Mouse (Mus musculus) activated CD4-positive, CD25-positive, alpha-beta regulatory T cell, adult 4 months (primary cell): ENCODE measurements at regions not wholly inside any gene's neighbourhood (a gene's known extent, or its start where the extent isn't known, plus 50 kb on each side); places are given as distances from the start of the nearest gene placed in this dataset.

Source experiments
- ATAC-seq: one replicate; pipeline ENCODE4 v1.8.0; 2017

DNA sequence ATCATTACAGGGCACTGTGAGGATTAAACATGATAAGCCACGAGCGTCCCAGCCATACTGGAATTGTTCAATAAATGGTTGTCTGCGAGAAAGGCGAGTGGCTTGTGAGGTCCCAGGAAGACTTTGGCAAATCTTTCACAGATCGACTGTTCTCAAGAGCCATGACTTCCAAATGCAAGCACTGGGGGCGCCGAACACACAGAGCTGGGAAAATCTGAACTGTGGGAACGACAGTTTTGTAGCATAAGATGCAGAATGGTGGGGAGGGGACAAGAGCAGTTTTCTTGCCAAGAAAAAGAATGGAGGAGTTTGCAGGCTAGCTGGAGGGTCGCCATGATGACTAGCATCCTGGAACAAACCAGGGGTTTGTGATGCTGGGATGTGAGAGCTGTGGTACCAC, 300.8 kb downstream of the Bcor start:
- no peak for ATAC-seq

DNA sequence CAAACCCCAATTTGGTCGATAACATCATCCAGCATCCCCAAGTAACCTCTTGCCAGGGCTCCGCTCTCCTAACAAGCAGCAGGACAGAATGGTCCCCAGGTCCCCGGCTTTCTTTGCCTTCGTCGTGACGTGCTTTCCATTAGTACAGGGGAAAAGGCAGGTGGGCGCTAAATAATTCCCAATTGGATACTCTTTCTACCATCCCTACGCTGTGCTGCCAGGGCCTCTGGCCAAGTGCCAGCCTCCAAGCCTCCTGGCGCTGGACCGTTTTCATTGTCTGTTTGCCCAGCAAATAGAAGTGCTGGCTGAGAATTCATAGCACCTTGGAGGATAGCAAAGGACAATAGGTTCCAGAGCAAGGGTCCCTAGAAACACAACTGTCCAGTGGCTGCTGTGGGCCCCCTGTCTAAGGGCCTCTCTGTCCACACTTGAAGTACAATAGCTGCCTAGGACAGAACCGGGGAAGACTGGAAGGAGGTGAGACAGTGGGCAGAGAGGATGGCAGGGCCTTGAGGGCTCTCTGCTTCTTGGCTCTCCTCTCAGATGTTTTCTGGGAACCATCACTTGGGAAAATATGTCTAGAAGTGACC, 298.9 kb downstream of the Bcor start:
- no peak for ATAC-seq

DNA sequence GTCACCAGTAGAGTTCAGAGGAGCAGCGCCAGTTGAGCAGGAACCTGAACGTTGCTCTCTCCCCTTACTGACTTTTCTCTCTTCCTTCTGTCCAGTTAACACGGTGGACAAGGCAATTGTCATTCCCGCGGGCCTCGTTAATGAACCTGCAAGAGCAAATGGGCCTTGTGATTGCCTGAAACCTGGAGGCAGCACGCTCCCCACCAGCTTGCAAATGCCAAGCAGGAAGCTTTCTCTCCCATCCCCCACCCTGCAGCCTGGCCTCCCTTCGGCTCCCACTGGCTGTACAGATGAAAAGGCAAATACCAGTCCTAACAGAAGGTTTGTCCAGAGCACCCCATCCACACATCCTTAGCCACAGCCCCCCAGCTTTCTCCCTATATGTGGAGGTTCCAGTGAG, 298.3 kb downstream of the Bcor start:
- no peak for ATAC-seq

DNA sequence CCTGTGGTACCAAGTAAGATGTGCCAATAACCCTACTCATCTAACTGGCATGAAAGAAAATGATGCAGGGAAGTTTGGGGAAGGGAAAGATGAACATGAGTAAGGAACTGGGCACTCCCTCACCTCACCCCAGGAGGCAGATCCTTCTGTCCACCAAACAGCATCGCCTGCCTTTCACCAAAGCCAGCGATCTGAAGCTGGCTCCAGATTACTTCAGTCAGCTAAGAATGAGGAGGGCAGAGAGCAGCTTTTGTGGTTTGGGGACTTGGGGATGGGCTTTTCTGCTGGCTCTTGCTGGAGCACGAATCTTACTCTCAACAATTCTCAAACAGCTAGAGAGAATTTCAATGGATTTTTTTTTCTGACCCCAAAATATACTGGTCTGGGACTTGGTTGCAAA, 297.0 kb downstream of the Bcor start:
- no peak for ATAC-seq

DNA sequence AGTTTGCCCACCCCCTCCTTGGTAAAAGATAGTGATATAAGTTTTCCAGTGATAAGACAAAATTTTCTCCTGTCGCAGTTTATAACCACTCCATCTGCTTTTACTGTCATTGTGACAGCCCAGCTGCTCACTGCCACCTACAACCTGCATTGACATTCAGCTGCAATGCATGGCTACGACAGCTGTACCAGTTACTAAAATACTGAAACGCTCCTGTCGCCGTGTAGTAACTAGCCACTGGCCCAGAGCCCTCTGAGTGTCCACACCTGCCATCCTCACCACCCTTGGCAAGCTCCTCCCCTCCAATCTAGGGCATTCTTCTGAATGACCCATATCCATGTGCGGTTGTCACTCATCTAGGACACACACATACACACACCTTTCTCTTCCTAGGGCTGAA, 286.2 kb downstream of the Bcor start:
- no peak for ATAC-seq

DNA sequence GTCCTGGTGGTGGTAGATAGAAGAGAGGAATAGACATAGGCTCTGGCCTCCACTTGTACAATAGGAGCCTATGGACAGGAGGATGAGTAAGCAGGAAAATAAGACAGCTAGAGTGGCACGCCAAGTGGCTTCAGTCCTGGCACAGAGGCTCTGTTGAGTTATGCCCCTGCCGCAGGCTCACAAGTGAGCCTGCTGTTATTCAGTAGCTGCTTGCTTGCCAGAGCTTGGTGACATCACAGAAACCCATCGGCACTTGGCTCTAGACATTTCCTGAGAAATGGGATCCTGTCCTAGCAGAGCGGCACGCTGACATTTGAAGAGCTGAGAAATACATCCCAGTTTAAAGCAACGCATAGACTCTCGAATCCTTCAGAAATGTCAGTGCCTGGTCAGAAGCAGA, 283.5 kb downstream of the Bcor start:
- no peak for ATAC-seq

DNA sequence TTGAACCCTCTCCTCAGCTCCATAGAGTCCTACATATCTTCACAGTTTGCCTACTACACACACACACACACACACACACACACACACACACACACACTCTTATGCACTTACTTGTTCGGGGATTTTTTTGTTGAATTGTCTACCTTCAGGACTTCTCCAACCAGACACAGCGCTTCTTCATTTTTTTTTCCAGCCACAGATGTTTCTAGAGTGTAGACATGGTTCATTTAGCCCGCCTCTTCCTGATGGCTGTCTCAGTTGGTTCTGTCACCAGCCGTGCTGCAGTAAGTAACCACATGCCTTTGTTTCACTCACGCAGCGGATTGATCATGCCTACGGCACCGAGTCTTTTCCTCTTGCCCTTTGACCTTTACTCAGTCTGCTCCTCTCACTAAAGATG, 282.1 kb downstream of the Bcor start:
- ATAC-seq = peak; percentile 14

DNA sequence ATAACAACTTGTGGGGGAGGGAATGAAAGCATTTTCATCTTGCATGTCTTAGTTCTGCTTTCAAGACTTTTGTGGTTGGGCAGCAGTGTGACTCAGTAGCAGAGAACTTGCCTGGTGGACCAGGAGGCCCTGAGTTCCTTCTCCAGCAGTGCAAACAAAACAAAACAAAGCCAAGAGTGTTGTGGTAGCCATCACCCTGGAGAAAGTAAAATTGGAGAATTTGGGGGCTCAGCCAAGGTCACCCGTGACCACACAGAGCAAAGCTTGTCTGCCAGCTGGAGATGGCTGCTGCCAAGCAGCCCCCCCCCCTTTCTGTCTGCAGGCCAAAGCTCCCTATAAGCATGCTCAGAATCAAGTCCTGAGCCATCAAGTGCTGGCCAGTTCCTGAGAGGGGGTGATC, 279.2 kb downstream of the Bcor start:
- no peak for ATAC-seq

DNA sequence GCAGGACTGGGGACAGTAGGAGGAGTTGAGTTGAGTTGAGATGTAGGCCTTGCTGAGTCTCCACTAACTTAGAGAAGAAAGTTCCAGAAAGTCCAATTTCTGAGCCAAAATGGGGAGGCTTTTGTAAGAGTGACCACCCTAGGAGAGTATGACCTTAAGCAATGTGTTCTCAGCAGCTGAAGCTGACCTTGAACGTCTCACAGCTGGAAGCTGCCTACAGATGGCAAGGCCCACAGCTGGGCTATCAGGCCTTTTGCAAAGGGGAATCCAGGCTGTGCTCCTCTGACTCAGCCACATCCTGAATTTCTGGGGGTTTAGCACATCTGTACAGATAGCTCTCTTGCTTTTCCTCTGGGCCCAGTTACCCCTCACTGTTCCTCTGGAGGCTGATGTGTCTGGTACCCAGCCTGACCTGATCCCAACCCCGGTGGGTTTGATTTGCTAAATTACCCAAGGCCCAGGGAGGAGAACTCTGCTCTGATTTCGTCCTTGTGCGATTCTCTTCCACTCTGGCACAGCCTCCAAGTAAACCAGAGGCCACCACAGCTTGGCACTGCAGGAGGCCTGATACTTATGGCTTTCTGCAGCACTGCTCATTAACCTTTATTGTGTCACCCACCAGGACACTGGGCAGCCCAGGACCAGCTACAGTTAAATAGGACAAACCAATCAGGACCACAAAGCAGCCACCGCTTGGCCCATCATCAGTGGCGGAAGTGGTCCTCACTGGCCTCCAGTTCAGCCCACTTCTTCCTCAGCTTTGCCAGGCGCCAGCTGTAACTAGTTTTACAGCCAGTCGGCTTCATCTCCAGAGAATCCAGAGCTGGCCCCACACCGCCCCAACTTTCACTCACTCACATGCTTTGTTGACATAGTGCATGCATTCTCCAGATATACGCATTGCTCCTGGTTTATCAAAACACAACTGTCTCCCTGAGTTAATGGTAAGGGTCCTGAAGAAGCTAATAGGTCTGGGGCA, 276.1 kb downstream of the Bcor start:
- ATAC-seq = no peak

DNA sequence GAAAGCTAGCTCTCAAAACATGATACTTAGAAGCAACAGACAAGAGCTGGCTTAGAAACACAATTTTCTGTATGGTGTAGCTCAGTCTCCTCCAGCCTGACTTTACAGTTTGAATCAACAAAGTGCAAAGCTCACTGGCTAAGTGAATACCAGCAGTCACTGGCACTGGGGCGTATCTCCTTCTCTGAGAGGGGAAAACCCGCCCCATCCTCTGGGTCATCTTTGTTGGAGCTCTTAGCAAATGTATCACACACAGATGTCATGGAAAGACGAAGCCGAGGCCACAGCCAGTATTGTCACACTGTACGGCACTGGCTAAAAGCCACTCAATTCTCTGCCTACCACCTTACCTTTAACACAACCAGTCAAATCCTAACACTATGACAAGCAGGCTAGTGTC, 267.8 kb downstream of the Bcor start:
- ATAC-seq = no peak

DNA sequence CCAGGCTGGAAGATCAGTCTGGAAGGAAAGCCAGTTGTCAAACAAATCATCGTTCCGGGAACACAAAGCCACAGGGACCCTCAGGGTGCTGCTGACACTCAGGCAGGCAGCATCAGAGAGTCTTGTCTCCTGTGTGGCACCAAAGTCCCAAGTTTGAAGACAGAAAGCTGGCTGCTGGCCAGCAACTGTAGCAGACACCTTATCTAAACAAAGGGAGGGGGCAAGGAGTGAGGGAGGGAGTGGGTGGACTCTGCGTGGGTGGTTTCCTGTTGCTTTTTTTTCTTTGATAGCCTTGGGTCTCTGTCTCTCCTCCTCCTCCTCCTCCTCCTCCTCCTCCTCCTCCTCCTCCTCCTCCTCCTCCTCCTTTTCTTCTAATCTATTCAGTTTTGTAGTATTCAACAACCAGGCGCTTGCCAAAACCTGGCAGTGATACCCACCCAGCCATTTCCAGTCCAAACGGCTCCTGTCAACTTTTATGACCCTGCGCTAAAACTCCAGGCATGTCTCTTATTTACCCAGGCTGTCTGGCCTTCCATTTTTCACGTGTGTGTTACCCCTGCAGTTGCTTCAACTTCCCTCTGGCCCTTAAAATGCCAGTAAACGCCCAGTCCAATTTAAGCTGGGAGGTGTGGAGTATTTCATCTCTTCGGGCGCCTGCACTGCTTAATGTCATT, 266.4 kb downstream of the Bcor start:
- ATAC-seq = no peak

DNA sequence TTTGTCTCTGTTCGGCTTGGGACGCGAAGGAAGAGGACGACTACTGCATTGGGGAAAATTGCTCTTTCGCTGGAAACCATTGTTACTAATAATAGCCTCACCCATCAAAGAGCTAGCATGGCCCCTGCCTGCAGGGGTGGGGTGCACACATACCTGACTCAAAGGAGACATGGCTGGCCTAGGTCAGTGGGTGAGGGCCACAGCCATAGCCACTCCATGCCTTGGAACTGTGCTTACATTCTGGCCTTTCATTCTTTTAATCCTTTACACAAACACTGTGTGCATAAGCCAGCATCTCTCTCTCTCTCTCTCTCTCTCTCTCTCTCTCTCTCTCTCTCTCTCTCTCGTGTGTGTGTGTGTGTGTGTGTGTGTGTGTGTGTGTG, 265.9 kb downstream of the Bcor start:
- no peak for ATAC-seq

DNA sequence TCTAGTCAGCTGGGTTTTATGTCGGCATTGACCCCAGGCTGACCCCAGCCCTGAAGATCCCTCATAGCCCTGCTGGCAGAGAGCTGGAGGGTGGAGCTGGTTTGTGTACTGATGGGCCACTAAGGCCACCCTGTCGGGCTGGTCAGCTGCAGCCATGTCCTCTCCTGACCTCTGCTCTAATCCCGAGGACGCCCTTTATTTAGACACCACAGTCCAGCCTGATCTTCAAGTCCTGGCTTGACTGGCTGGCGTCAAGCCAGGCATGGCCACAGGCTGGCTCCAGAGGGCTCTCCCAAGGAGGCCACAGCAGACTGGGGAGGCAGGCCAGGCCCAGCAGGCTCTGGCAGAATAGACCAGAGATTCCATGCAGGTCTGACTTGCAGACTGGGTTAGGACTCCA, 264.8 kb downstream of the Bcor start:
- no peak for ATAC-seq

DNA sequence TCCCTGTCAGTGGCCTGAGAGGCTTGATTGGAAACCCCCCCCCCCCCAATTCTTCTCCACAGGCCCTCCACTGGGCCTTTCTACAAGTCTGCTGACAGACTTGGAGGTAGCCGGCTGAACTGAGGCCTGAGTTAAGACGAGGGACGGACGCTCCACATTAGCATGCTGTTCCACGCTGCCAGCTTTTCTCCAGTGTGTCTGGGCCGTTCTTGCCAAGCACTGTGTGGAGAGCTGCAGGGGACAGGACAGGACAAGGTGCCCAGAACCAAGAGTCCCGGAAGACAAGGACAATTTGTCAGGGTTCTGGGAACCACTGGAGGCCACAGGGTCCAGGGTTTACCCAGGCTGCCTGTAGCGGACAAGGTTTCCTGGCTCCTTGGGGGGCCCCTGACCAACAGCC, 261.9 kb downstream of the Bcor start:
- ATAC-seq = no peak

DNA sequence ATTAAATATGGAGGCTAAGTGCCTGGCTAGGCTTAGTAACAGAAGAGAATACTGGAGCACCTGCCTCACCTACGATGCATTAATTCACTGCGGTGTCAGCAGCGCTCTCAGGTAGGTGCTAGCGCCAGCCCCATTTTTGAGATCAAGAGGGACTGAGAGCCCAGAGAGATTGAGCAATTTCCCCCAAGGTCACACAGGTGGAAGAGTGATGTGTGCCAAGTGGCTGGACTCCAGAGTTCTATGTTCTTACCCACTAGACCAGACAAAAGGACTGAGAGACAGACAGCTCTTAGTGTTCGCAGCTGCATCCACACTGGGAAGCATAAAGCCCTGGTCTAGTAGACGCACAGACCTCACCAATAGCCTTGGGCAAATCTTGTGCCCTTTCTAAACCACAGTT, 261.1 kb downstream of the Bcor start:
- ATAC-seq = no peak

DNA sequence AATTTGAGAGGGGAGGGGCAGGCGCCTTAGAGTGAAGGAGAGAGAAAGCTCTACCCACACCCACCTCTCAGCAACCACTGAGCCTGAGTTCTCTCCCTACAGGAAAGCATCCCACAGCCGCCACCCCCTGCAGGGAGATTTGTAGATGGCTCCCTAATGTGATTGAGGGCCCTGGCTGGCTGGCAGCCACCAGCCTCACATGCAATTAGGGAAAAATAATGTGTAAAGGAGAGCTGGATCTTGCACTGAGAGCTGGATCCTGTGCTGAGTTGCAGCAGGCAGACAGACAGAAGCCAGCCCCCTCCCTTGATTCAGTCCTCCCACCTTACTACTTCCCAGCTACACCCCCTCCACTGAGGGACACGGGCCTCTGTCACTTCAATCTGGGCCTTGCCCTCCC, 260.2 kb downstream of the Bcor start:
- ATAC-seq = no peak

DNA sequence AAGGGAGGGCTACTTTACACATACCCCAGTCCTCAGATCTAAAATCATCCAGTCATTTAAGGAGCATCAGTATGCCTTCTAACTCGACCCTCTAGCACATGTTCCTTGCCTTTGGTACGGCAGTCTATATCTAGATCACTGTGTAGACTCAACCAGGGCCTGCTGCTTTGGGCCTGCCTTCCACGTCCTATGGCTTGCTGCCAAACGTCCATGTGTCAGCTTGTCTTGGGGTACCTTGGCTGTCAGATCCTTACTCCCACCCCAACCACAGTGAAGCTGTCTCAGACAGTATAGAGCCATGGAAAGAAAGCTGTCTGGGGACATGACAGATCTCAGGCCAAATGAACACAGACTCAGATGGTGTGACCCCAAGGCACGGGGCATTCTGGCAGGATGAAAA, 258.4 kb downstream of the Bcor start:
- no peak for ATAC-seq

DNA sequence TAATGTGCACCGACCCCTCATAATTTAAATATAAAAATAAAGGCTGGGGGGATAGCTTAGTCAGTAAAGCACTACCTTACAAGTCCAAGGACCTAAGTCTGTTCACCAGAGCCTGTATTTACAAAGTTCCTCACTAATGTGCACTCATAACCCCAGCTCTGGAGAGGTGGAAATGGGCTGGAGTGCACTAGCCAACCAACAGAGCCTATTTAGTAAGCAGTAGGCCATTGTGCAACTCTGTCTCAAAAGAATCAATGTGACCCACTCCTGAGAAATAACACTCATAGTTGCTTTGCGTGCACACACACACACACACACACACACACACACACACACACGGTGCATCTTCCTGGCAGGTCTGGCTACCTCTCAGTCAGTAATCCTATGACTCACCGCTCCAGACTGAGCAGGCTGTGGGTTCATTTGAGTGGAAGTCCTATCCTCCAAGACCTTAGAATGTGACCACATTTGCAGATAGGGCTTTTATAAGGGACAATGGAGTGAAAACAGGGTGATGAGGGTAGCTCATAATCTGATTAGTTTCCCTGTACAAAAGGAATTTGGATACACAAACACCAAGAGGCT, 256.9 kb downstream of the Bcor start:
- no peak for ATAC-seq

DNA sequence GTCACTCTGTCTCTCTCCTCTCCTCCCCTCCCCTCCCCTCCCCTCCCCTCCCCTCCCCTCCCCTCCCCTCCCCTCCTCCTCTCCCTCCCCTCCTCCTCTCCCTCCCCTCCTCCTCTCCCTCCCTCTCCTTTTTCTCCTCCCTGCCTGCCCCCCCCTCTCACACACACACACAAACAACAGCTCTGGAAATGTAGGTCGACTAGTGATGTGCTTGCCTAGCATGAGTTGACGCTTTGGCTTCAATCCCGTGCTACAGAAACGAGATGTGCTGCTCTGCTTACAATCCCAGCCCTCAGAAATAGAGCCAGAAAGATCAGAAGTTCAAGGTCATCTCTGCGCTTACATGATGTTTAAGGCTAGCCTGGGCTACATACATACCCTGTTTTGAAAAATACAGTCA, 254.9 kb downstream of the Bcor start:
- ATAC-seq = no peak

DNA sequence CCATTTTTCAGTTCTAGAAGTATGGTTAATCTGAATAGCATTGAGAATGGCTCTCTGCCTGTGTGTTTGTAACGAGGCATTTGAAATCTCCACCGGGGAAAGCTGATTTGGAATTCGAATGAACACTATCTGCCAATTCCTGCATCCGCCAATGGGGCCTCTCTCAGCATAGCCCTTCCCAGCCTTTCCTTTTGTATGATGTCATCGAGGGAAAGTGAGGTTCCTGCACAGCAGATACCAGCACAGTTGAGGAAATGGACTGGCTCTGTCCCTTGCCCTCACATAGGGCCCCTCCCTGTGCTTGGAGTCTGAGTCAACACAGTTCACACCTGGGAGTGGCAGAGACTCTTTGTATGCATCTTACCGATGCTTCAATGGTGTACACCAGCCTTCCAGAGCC, 253.0 kb downstream of the Bcor start:
- no peak for ATAC-seq

DNA sequence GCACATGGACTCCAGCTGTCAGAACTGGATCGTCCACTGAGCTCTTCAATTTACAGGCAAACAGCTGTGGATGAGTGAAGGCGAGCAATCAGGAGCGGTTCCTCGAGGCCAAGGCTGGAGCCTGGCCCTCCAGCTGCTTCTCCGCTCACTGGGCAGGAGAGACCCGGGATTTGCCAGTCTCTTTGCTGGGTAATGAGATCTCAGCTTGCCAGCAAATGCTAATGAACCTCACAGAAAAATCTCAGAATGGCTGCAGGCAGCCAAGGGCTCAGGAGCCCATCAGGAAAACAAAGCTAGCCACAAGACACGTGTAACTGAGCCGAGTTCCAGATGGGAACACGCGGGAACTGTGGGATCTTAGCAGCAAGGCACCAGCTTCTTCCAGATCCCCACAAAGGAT, 244.2 kb downstream of the Bcor start:
- ATAC-seq = no peak

DNA sequence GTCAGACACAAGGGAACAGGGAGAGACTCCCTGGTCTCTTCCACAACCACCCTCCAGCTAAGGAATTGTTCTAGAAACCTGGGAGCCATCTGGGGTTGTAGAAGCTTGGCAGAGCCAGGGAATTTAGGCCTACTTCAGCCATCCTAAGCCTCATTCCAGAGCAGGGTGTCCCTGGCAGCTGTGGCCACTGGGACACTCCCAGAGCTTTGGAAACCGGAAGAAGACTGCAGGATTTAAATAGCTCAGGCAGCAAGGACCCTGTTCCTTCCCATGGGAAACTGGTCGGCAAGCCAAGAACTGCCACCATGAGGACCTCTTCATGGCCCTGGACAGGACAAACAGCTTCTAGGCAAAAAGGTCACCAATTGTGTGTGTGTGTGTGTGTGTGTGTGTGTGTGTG, 239.9 kb downstream of the Bcor start:
- no peak for ATAC-seq

DNA sequence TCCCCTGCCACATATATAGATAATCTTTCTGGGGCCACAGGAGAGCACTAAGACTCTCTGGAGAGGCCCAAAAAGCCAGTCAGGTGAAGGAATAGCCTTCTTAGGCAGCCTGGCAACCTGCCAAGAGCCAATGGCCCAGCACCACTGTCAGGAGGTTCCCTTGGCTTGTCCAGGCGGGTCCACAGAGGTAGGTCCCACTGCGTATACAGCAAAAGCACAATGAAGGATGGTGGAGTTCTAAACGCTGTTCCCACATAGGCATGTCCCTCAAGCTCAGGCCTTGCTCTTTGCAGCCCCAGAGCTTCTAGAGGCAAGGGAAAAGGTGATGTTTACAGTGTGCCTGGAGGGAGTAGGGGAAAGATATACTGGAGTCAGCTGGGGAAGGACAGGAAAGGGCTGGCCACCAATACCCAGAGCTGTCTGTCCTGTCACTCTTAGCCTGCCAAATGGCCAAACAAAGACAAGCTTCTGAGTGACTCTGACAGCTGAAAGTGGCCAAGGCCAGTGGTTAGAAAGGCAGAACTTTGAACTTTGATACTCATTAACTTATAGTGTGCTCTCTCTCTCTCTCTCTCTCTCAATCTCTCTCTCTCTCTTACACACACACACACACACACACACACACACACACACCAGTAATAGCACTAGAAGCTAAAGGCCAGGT, 235.4 kb downstream of the Bcor start:
- ATAC-seq = no peak
